Mouse (Mus musculus) intestine, embryonic 16.5 days (tissue): ENCODE measurements around the gene Inka1. TPM values are rescaled to one million over a fixed set of nuclear protein-coding genes. Genes with fewer than 3 reads are reported as not detected.

Source experiments
- ATAC-seq: fragments of 200-750 bp; cut with Nextera tagmentation; 2 replicates; pipeline ENCODE4 v1.8.0; 2017; ENCODE audit warnings: moderate TSS enrichment, moderate library complexity
- H3K27ac ChIP-seq: fragments of 300-500 bp; sonication (generic); 2 replicates; pipeline ENCODE4 v1.5.1; 2014; ENCODE audit warnings: mild to moderate bottlenecking, low read length
- H3K27me3 ChIP-seq: fragments of 300-500 bp; sonication (generic); replicated peaks from 2 replicates; pipeline ENCODE4 v1.6.1; 2014; ENCODE audit warnings: low read length, control low read depth, mixed read lengths; ENCODE audit not compliant: control insufficient read depth, insufficient read depth
- H3K36me3 ChIP-seq: fragments of 300-500 bp; sonication (generic); 2 replicates; pipeline ENCODE4 v1.6.1; 2014; ENCODE audit warnings: low read length, control low read depth; ENCODE audit not compliant: control insufficient read depth, insufficient read depth
- H3K4me1 ChIP-seq: fragments of 300-500 bp; sonication (generic); 2 replicates; pipeline ENCODE4 v1.6.1; 2014; ENCODE audit warnings: low read length, control low read depth, mixed read lengths; ENCODE audit not compliant: control insufficient read depth, insufficient read depth
- H3K4me2 ChIP-seq: fragments of 300-500 bp; sonication (generic); 2 replicates; pipeline ENCODE4 v1.6.1; 2014; ENCODE audit warnings: low read depth, low read length, control low read depth
- H3K4me3 ChIP-seq: fragments of 300-500 bp; sonication (generic); 2 replicates; pipeline ENCODE4 v1.5.1; 2014; ENCODE audit warnings: mild to moderate bottlenecking, low read length
- H3K9ac ChIP-seq: fragments of 300-500 bp; sonication (generic); 2 replicates; pipeline ENCODE4 v1.6.1; 2014; ENCODE audit warnings: low read depth, low read length
- H3K9me3 ChIP-seq: fragments of 300-500 bp; sonication (generic); 2 replicates; pipeline ENCODE4 v1.6.1; 2016; ENCODE audit warnings: low read length, control low read depth; ENCODE audit not compliant: control insufficient read depth
- WGBS: fragments of 180-500 bp; shearing (Covaris S2); extraction: QIAGEN DNeasy Blood & Tissue Kit; methylation state at CpG from one replicate; pipeline ENCODE4 v1.1.7; 2014; 5-methylcytosine and 5-hydroxymethylcytosine counted together
- polyA plus RNA-seq: library from polyadenylated mRNA; unstranded; fragments of >200 nt; fragmentation: Nextera tagmentation; extraction: Ambion mirVana; gene quantifications from 2 replicates; pipeline ENCODE4 v1.2.1, GENCODE M21; 2015

Inka1 gene
- polyA plus RNA-seq, 1 experiment from 2014 or later, result 35.8 TPM

DNA sequence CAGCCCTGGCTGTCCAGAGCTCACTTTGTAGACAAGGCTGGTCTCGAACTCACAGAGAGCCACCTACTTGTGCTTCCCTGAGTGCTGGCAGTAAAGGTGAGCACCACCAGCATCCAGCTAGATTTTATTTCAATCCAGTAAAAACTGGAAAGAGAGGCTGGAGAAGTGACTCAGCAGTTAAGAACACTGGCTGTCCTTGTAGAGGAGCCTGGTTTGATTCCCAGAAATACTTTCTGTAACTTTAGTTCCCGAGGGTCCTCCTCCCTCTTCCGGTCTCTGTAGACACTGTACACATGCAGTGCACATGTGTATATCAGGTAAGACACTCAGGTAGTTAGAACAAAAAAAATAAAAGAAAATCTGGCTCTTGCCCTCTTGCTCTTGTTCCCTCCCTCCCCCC is 2.3 kb upstream of the Inka1 start:
- ATAC-seq, result no peak
- Histone ChIP-seq H3K4me3 (no peak overlapping the region), H3K36me3 (no peaks in the 10 kb centered on the region), H3K4me1 (peaks cover 9% of the 10 kb centered on the region; the same call in 1 of the 2 replicates), H3K27me3 (no peaks in the 10 kb centered on the region), H3K9ac (no peak overlapping the region), H3K27ac (no peak overlapping the region), H3K4me2 (no peak overlapping the region), H3K9me3 (no peaks in the 10 kb centered on the region)
- 71% methylated on average over 3 of the region's 3 CpGs for WGBS

DNA sequence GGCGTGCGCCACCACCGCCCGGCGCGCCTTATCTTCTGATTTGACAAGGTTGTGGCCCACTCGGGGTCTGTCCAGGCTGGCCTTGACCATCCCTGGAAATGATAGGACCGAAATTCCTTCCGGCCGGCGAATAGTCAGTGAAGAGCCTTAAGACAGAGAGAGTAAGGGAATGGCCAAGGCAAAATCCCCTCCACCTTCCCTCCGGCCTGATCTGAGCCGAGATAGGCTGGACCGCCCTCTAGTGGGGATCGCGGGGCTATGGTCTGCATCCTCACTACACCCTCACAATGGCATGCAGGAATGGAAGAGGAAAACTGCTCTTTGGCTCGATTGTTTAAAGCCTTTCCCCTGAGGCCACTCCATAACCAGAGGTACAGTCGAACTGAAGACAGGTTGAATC is 697 bp upstream of the Inka1 start:
- Histone ChIP-seq H3K27ac (peak overlapping the region; percentile 100), H3K36me3 (no peaks in the 10 kb centered on the region), H3K27me3 (no peaks in the 10 kb centered on the region), H3K4me3 (peak overlapping the region; percentile 86), H3K9me3 (no peaks in the 10 kb centered on the region), H3K4me2 (peak overlapping the region; percentile 88), H3K4me1 (peaks cover 21% of the 10 kb centered on the region), H3K9ac (peak overlapping the region; percentile 81; the same call in 1 of the 2 replicates)
- 4% methylated on average over 18 of the region's 18 CpGs for WGBS
- peak; percentile 49 for ATAC-seq

DNA sequence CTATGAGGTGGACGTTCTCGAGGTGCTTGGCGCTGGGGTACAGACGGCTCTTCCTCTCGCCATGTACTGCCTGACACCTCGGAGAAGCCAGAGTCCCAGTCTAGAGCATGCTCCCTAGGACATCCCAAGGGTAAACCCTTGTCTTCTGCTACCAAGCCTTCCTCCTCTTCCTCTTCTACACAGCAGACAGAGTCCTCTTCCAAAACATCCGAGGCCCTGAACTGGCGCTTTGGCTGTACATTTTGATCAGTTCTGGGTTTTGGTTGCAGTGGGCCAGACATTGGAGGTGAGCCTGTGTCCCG is 974 bp downstream of the Inka1 start:
- Histone ChIP-seq H3K36me3 (no peaks in the 10 kb centered on the region), H3K4me3 (peak overlapping the region; percentile 86), H3K27me3 (no peaks in the 10 kb centered on the region), H3K27ac (peak overlapping the region; percentile 100), H3K9me3 (no peaks in the 10 kb centered on the region), H3K9ac (peak overlapping the region; percentile 81), H3K4me1 (peaks cover 31% of the 10 kb centered on the region), H3K4me2 (peak overlapping the region; percentile 88)
- ATAC-seq, result no peak
- 42% methylated on average over 9 of the region's 9 CpGs for WGBS

DNA sequence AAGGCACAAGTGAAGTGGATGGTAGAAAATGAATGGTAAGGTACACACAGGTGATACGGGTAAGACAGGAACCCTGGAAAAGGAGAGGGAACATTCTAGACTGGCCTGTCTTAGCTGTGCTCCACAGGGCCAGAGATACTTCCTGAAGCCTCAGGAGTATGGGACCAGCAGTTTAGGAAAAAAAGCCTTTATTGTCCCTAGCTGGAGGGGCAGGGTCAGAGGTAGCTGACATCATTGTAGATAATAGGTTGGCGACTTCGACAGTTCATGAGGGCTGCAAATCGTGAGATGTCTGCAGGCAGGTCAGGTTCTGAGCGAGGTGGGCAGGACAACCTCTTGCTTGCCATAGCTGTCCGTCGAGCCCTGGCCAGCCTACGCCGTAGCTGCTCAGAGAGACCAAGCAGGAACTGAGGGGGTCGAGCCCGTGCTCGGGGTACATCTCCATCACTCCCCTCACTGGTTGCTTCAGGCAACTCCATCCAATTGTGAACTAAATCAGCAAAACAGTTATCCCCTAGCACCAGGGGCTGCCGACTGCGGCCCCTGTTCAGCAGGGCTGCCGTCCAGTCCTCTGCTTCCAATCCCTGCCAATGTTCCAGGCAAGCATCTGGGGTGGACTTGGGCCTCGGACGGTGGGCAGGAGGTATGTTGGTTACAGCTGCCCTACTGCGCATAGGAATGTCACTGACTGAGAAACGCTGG is 1.5 kb downstream of the Inka1 start:
- peaks cover 31% of the 10 kb centered on the region for H3K4me1 ChIP-seq
- H3K9ac ChIP-seq, result peak overlapping the region; percentile 81
- no peaks in the 10 kb centered on the region for H3K9me3 ChIP-seq
- H3K27me3 ChIP-seq, result no peaks in the 10 kb centered on the region
- WGBS, result 48% methylated on average over 19 of the region's 19 CpGs
- H3K4me3 ChIP-seq, result peak overlapping the region; percentile 86
- peak overlapping the region; percentile 100 for H3K27ac ChIP-seq
- no peak for ATAC-seq
- H3K36me3 ChIP-seq, result no peaks in the 10 kb centered on the region
- H3K4me2 ChIP-seq, result peak overlapping the region; percentile 88

DNA sequence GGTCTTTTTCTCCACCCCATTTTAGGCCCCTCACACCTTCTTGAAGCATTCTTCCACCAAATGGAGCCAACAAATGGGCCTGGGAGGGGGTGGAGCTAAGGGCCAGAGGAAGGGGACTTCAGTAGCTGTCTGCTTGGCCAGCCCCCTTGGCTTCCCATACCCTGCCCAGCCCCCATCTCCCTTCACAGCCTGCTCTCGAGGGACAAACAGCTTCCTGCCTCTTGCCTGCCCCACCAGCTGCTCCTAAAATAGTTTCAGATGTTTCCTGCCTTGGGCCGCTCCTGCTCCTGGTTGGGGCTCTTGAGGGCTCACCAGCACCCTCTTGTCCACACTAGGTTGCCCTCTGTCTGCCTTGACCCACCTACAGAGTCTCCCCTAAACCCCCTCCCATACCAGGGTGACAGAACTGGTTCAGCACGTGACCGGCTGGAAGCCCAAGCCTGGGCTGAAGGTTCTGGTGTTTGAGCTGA is 2.2 kb downstream of the Inka1 start:
- Histone ChIP-seq H3K36me3 (no peaks in the 10 kb centered on the region), H3K27me3 (no peaks in the 10 kb centered on the region), H3K9ac (peak overlapping the region; percentile 81), H3K4me3 (peak overlapping the region; percentile 86), H3K4me1 (peaks cover 31% of the 10 kb centered on the region), H3K27ac (peak overlapping the region; percentile 100), H3K9me3 (no peaks in the 10 kb centered on the region), H3K4me2 (peak overlapping the region; percentile 88)
- ATAC-seq, result peak; percentile 50
- WGBS, result 30% methylated on average over 4 of the region's 4 CpGs

DNA sequence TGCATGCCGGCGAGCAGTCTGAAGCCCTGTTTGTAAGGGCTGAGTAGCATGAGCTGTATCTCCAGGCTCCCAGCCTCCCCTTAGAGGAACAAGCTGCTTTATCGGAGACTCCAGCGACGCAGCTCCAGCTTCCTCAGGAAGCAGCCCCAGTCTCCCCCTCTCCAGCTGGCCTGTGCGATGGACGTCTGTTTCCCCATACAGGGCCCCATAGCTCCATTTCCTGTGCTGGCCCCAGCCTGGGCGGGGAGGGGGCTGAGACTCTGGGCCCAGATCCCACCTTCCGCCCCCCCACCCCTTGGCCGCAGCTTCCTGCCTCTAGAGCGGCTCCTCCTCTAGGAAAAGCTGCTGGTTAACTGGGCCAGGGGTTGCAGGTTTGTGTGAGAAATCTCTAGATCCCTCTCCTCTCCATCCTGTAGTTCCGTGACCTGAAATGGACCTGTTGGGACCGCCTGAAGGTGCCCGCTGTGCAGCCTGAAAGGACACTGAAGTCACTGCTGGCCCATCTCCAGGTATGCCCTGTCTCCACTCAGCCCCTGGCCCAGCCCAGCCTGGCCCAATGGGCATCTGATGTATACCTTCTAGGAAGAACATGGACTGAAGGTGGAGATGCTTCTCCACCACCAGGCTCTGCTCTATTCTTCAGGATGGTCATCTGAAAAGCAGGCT is 2.9 kb downstream of the Inka1 start, which contains the start of gene Gm20661:
TSS of gene Gm20661 (plus strand) at position 378 of the 666 bp plus-strand sequence.
- 40% methylated on average over 13 of the region's 14 CpGs for WGBS
- H3K9me3 ChIP-seq, result no peaks in the 10 kb centered on the region
- H3K27me3 ChIP-seq, result no peaks in the 10 kb centered on the region
- peak within 1 kb of the TSS; percentile 86 for H3K4me3 ChIP-seq
- peak within 1 kb of the TSS; percentile 88 for H3K4me2 ChIP-seq
- peaks cover 31% of the 10 kb centered on the region for H3K4me1 ChIP-seq
- H3K9ac ChIP-seq, result peak within 1 kb of the TSS; percentile 81
- peak within 1 kb of the TSS; percentile 100 for H3K27ac ChIP-seq
- no peaks in the 10 kb centered on the region for H3K36me3 ChIP-seq
- ATAC-seq, result peak; percentile 66

DNA sequence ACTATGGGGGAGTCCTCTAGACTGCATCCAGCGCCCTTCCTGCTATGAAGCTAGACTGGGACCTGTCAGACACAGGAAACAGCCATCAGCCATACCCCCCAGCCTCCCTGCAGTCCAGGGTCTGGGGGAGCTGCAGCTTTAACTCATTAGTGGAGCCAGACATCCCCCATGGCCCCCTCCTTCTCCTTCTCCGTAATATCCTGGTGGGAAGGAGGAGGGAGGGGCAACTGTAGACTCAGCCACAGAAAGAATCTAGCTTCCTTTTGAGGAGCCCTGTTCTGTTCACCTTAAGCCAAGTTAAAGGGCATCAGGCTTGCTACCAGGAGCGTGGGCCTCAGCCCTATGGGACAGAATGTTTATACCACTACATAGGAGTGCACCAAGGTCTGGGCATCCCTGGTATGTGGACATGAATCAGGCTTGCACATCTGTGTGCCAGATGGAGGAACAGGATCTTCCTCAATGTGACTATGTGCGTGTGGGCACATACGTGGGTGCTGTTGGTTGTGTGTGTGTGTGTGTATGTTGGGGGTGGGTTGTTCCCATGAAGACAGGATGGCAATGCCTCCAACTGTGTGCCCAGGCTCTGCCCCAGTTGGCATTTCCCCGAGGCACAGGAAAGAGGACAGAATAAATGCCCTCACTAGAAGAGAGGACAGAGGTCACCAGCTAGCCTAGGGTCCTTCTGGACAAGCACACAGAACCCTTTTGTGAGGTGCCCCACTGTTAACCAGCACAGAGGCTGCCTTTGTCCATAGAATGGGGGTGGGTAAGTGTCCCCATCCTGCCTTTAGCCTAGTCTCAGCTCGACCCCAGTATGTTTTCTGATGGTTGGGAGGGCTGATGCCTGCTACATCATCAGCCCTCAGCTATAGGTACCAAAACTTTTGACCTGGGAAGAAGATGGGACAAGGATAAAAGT is 3.7 kb downstream of the Inka1 start:
- Histone ChIP-seq H3K27me3 (no peaks in the 10 kb centered on the region), H3K36me3 (no peaks in the 10 kb centered on the region), H3K4me3 (peak overlapping the region; percentile 86), H3K9me3 (no peaks in the 10 kb centered on the region), H3K4me1 (peaks cover 31% of the 10 kb centered on the region), H3K9ac (peak overlapping the region; percentile 81), H3K27ac (peak overlapping the region; percentile 100), H3K4me2 (peak overlapping the region; percentile 88)
- WGBS, result 33% methylated on average over 7 of the region's 7 CpGs
- peak; percentile 9; the same call in 1 of the 2 replicates for ATAC-seq

DNA sequence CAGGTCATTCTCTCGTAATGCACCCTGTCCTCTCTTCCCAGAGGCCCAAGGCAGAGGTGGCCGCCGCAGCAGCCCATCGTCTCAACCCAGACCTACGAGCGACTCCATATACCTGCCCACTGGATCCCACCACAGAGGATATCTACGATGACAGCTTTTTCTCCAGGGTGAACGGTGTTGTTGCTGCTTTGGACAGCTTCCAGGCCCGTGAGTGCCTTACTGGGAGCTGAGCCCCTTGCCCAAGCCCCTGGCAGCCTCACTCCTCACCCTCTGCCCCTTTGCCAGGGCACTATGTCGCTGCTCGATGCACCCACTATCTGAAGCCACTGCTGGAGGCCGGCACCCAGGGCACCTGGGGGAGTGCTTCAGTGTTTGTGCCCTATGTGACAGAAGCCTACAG is 6.9 kb downstream of the Inka1 start:
- Histone ChIP-seq H3K4me2 (no peak overlapping the region), H3K9ac (no peak overlapping the region), H3K27me3 (no peaks in the 10 kb centered on the region), H3K4me3 (no peak overlapping the region), H3K27ac (no peak overlapping the region), H3K4me1 (peaks cover 39% of the 10 kb centered on the region), H3K36me3 (no peaks in the 10 kb centered on the region), H3K9me3 (no peaks in the 10 kb centered on the region)
- WGBS, result 83% methylated on average over 12 of the region's 12 CpGs
- ATAC-seq, result no peak
